Mouse (Mus musculus) cerebellum, postnatal 25 days (tissue): ENCODE measurements around the gene Atp5d.

Experiments used
- DNase-seq, 2 experiments: peaks; one replicate each; pipeline ENCODE4 v3.0.0; 2021; ENCODE audit warnings: mixed read lengths in 2 of 2

Gene Atp5d

GRCm38 (mm10) chr10:80168038-80168661 lies 29.7 kb downstream of the Atp5d start:
- DNase-seq: peak; percentile 97

- DNase-seq: no peak
These were observed 30.6 kb downstream of the Atp5d start for GRCm38 (mm10) chr10:80169070-80169469.

- peak in 1 of 2 experiments; percentile 24 for DNase-seq
These were observed 31.2 kb downstream of the Atp5d start for GRCm38 (mm10) chr10:80169651-80170050.

- DNase-seq: peak in 1 of 2 experiments; percentile 53
These were observed 31.6 kb downstream of the Atp5d start for GRCm38 (mm10) chr10:80170052-80170451.

- DNase-seq: peak in 1 of 2 experiments; percentile 43
These were observed 32.2 kb downstream of the Atp5d start for GRCm38 (mm10) chr10:80170601-80171021.

GRCm38 (mm10) chr10:80171252-80171651 lies 32.8 kb downstream of the Atp5d start:
- peak in 1 of 2 experiments; percentile 41 for DNase-seq

- DNase-seq: peak; percentile 43 to 62
These were observed 33.5 kb downstream of the Atp5d start for GRCm38 (mm10) chr10:80171760-80172526.

GRCm38 (mm10) chr10:80172527-80173292 lies 34.3 kb downstream of the Atp5d start, which contains the start of gene 1600002K03Rik:
Gene 1600002K03Rik, plus strand, starts transcription at chr10:80172944.
- peak; percentile 90 to 92 for DNase-seq

GRCm38 (mm10) chr10:80173358-80173757 lies 34.9 kb downstream of the Atp5d start:
- no peak for DNase-seq

GRCm38 (mm10) chr10:80173955-80174640 lies 35.7 kb downstream of the Atp5d start:
- peak; percentile 25 to 59 for DNase-seq

- peak; percentile 42 to 69 for DNase-seq
These were observed 36.3 kb downstream of the Atp5d start for GRCm38 (mm10) chr10:80174705-80175104.

GRCm38 (mm10) chr10:80175536-80176269 lies 37.3 kb downstream of the Atp5d start:
- peak; percentile 55 to 71 for DNase-seq

GRCm38 (mm10) chr10:80176270-80176834 lies 37.9 kb downstream of the Atp5d start:
- DNase-seq: peak in 1 of 2 experiments; percentile 44

GRCm38 (mm10) chr10:80177441-80178279 lies 39.2 kb downstream of the Atp5d start:
- DNase-seq: peak in 1 of 2 experiments; percentile 38

- DNase-seq: peak; percentile 74 to 82
These were observed 40.9 kb downstream of the Atp5d start, which contains the start of gene Efna2 for GRCm38 (mm10) chr10:80179068-80180051. Gene Efna2, plus strand, starts transcription at chr10:80179482.

- DNase-seq: peak in 1 of 2 experiments; percentile 22
These were observed 41.9 kb downstream of the Atp5d start for GRCm38 (mm10) chr10:80180288-80180687.

- peak in 1 of 2 experiments; percentile 14 for DNase-seq
These were observed 42.4 kb downstream of the Atp5d start for GRCm38 (mm10) chr10:80180823-80181222.

GRCm38 (mm10) chr10:80182547-80182946 lies 44.1 kb downstream of the Atp5d start:
- DNase-seq: no peak

- DNase-seq: no peak
These were observed 48.2 kb downstream of the Atp5d start for GRCm38 (mm10) chr10:80186649-80187048.
